Mouse (Mus musculus): Measurements from ENCODE around the gene Gm21488. TPM values are rescaled to one million over a fixed set of nuclear protein-coding genes. Genes with fewer than 3 reads are reported as not detected.
"Not testable (repeated sequence)": the region's sequence is repeated elsewhere in the genome, so short reads cannot be mapped to it uniquely, and the experiment has no call there.

Gene Gm21488
- not detected in 2 replicates for polyA plus RNA-seq (2015; fragmentation: Nextera tagmentation; extraction: Ambion mirVana)

DNA sequence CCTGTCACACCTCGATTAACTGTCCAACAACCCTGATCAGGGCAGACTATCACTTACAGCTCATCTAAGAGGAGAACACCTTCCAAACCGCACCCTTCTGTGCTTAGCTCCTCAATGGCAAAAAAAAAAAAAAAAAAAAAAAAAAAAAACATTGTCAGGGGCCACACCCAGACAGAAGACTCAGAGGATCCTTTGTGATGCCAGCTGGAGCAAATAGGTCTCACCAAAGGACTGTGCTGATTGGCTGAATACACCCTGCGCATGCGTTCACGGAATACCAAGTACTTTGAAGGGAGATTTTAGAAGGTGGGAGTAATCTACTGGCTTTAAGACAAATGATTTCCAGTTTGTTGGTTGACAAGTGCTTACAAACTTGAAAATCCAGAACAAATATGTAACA, at the start of gene Gm21488:
Gene Gm21488 (minus strand): TSS at position 101 of the 400 bp plus-strand sequence.
- H3K36me3 ChIP-seq; H3K27me3 ChIP-seq (replicated peaks); H3K4me2 ChIP-seq; H3K4me3 ChIP-seq; H3K9ac ChIP-seq; H3K9me3 ChIP-seq; ATAC-seq (ENCODE audit: extremely low read depth, insufficient number of reproducible peaks, low FRiP score, low TSS enrichment); H3K27ac ChIP-seq (replicated peaks); H3K4me1 ChIP-seq: not testable (repeated sequence)
- no CpG with 5 or more reads among the region's 5 CpGs for WGBS
